Mouse (Mus musculus): ENCODE measurements around the gene Lrrc41.

DNA sequence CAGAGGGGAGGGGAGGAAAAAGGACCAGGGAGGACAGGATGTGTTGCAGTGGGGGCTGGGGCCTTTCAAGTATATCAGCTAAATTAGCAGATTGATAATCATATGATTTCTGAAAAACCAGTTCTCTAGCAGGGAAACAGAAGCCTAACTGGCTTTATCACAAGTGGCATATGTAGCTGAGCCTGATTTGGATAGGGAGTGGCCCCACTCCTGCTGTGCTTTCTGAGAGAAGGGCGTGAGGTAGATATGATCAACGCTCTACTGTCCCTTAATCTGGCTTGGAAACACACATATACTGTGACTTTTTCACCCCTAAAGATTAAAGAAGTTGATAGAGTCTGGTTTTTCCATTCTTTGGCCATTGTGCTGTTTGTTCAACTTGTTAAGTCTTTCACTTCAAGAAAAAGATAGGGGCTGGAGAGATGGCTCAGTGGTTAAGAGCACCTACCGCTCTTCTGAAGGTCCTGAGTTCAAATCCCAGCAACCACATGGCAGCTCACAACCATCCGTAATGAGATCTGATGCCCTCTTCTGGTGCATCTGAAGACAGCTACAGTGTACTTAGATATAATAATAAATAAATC lies 50.8 kb downstream of the Lrrc41 start:
- no peak for TF ChIP-seq EP300 (IDR thresholded peaks at IDR 0.05; ENCODE audit: insufficient read depth, low read depth, low read length)
- no peak for TF ChIP-seq CTCF (IDR thresholded peaks at IDR 0.05)
